Mouse (Mus musculus) lung, postnatal 0 days (tissue): ENCODE results near the gene Gm10647.

Source experiments
- CTCF ChIP-seq: IDR thresholded peaks from 2 replicates; pipeline ENCODE4 v1.5.1; 2016; ENCODE audit warnings: antibody characterized with exemption, mild to moderate bottlenecking
- EP300 ChIP-seq: IDR thresholded peaks from 2 replicates; pipeline ENCODE4 v1.6.1; 2016; ENCODE audit warnings: antibody characterized with exemption, mild to moderate bottlenecking, control low read depth

GRCm38 (mm10) chr9:66820996-66821395, 24.2 kb downstream of the Gm10647 start:
- TF ChIP-seq CTCF (no peak), EP300 (no peak)
